Mouse (Mus musculus) hindbrain, embryonic 16.5 days (tissue): Measurements from ENCODE around the gene Tmem217. TPM values are rescaled to one million over a fixed set of nuclear protein-coding genes. Genes with fewer than 3 reads are reported as not detected.

Experiments used
- ATAC-seq: fragments of 200-750 bp; cut with Nextera tagmentation; 2 replicates; pipeline ENCODE4 v1.8.0; 2017; ENCODE audit warnings: moderate TSS enrichment, moderate library complexity
- H3K27ac ChIP-seq: fragments of 300-500 bp; sonication (generic); 2 replicates; pipeline ENCODE4 v1.5.1; 2014; ENCODE audit warnings: low read depth, mild to moderate bottlenecking, control low read depth, low read length, moderate library complexity
- H3K27me3 ChIP-seq: fragments of 300-500 bp; sonication (generic); replicated peaks from 2 replicates; pipeline ENCODE4 v1.6.1; 2014; ENCODE audit warnings: low read length; ENCODE audit not compliant: control insufficient read depth, insufficient read depth
- H3K36me3 ChIP-seq: fragments of 300-500 bp; sonication (generic); 2 replicates; pipeline ENCODE4 v1.6.1; 2014; ENCODE audit warnings: mild to moderate bottlenecking, low read length, moderate library complexity, mixed read lengths; ENCODE audit not compliant: control insufficient read depth, insufficient read depth
- H3K4me1 ChIP-seq: fragments of 300-500 bp; sonication (generic); 2 replicates; pipeline ENCODE4 v1.6.1; 2014; ENCODE audit warnings: low read depth, low read length; ENCODE audit not compliant: control insufficient read depth, insufficient read depth
- H3K4me2 ChIP-seq: fragments of 300-500 bp; sonication (generic); 2 replicates; pipeline ENCODE4 v1.6.1; 2014; ENCODE audit warnings: mild to moderate bottlenecking, low read length, control low read depth, moderate library complexity
- H3K4me3 ChIP-seq: fragments of 300-500 bp; sonication (generic); 2 replicates; pipeline ENCODE4 v1.5.1; 2014; ENCODE audit warnings: mild to moderate bottlenecking, low read length, control low read depth, moderate library complexity
- H3K9ac ChIP-seq: fragments of 300-500 bp; sonication (generic); 2 replicates; pipeline ENCODE4 v1.6.1; 2014; ENCODE audit warnings: low read depth, mild to moderate bottlenecking, control low read depth, low read length, moderate library complexity
- H3K9me3 ChIP-seq: fragments of 300-500 bp; sonication (generic); 2 replicates; pipeline ENCODE4 v1.6.1; 2014; ENCODE audit warnings: mild to moderate bottlenecking, low read length, moderate library complexity; ENCODE audit not compliant: control insufficient read depth
- WGBS: fragments of 180-500 bp; shearing (Covaris S2); extraction: QIAGEN DNeasy Blood & Tissue Kit; methylation state at CpG from one replicate; pipeline ENCODE4 v1.1.7; 2014; 5-methylcytosine and 5-hydroxymethylcytosine counted together
- polyA plus RNA-seq: library from polyadenylated mRNA; unstranded; fragments of >200 nt; fragmentation: Nextera tagmentation; extraction: Ambion mirVana; gene quantifications from 2 replicates; pipeline ENCODE4 v1.2.1, GENCODE M21; 2015

Tmem217 gene
- polyA plus RNA-seq, 1 experiment from 2014 or later = 1.0 TPM

DNA sequence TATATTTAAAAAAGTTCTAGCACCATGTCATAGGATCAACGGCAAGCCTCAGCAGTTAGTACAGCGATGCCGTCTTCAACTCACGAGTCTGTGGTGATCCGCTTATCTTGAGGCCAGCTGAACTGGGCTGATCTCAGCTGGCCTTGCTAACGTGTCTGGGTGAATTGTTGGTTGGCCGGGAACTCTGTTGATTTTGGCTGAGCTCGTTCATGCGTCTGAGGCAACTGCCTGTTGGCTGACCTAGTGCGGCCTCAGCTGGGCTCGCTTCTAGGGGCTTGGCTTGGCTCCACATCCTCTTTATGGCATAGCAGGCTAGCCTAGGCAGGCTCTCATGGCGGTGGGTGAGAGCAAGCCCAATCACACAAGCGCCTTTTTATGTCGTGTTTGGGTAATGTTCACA lies 10.8 kb downstream of the Tmem217 start:
- Histone ChIP-seq H3K9ac (no peak overlapping the region), H3K36me3 (no peaks in the 10 kb centered on the region), H3K4me3 (no peak overlapping the region), H3K27me3 (no peaks in the 10 kb centered on the region), H3K4me1 (no peaks in the 10 kb centered on the region), H3K4me2 (no peak overlapping the region), H3K9me3 (no peaks in the 10 kb centered on the region), H3K27ac (no peak overlapping the region)
- WGBS = 62% methylated on average over 14 of the region's 14 CpGs
- ATAC-seq = no peak; the same call in 1 of the 2 replicates

DNA sequence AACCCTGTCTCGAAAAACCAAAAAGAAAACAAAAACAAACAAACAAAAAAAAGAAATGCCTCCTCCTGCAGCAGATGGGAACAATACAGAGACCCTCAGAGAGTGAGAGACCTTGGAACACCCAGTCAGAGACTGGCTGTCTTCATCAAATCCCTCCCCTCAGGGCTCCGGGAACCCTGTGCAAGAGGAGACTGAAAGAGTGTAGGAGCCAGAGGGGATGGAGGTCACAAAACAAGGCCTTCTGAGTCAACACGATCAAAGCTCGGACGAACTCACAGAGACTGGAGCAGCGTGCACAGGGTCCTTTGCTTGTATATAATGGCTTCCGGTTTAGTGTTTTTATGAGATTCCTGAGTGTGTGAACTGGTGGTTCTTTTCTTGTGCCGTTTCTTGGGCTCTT lies 11.8 kb downstream of the Tmem217 start:
- H3K4me3 ChIP-seq = no peak overlapping the region
- H3K4me2 ChIP-seq = no peak overlapping the region
- H3K4me1 ChIP-seq = no peaks in the 10 kb centered on the region
- H3K36me3 ChIP-seq = no peaks in the 10 kb centered on the region
- WGBS = 89% methylated on average over 8 of the region's 8 CpGs
- H3K27ac ChIP-seq = no peak overlapping the region
- H3K27me3 ChIP-seq = no peaks in the 10 kb centered on the region
- no peak overlapping the region for H3K9ac ChIP-seq
- no peak for ATAC-seq
- no peaks in the 10 kb centered on the region for H3K9me3 ChIP-seq

DNA sequence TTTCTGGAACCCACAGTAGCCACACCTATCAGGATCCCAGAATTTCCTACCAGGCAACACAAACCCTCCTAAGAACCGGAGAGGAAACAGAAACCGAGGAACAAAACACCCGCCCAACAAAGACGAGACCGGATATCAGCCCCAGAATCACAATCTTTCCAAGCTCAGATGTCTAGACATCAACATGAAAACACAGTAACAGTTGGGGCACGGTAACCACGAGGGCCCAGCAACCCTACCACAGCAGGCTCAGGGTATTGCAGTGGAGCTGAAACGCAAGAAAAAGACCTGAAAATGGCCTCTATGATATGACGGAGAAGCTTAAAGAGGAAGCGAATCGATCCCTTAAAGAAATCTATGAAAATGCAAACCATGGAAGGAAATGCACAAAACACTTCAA lies 18.3 kb downstream of the Tmem217 start:
- Histone ChIP-seq H3K27me3 (no peaks in the 10 kb centered on the region), H3K9ac (no peak overlapping the region), H3K4me1 (no peaks in the 10 kb centered on the region), H3K27ac (no peak overlapping the region), H3K9me3 (no peaks in the 10 kb centered on the region), H3K36me3 (no peaks in the 10 kb centered on the region), H3K4me2 (no peak overlapping the region), H3K4me3 (no peak overlapping the region)
- WGBS = 89% methylated on average over 11 of the region's 11 CpGs
- no peak for ATAC-seq

DNA sequence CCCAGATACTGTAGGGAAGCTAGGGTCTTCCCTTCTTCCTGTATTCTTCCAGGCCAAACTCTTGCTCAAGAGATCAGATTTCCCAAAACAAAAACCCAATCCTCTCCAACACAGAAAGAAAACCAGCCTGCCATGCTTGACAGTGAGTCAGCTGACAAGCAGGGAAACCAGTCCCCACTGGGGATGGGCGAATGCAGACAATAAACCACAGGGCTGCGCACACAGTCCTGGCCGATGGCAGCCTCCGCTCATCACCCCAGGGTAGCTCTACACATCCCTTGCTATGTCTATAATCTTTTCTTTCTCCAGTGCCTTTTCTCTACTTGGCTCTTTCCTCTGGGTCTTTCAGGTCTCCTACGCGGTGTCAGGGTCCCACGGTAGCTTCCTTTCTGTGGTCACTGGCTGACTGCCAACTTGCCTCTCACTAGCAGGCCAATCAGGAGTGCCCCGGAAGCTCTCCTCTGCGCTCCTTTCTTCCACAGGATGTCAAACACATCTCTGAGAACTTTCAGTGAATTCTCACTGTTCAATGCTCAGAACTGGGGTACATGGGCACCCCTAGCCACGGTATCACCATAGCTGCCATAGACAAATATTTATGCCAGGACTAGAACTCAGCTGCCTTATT lies 20.3 kb downstream of the Tmem217 start:
- H3K27ac ChIP-seq = no peak overlapping the region
- no peak overlapping the region for H3K4me3 ChIP-seq
- ATAC-seq = no peak
- H3K27me3 ChIP-seq = no peaks in the 10 kb centered on the region
- H3K4me1 ChIP-seq = no peaks in the 10 kb centered on the region
- no peak overlapping the region for H3K4me2 ChIP-seq
- no peaks in the 10 kb centered on the region for H3K9me3 ChIP-seq
- WGBS = 41% methylated on average over 10 of the region's 10 CpGs
- no peak overlapping the region for H3K9ac ChIP-seq
- no peaks in the 10 kb centered on the region for H3K36me3 ChIP-seq

DNA sequence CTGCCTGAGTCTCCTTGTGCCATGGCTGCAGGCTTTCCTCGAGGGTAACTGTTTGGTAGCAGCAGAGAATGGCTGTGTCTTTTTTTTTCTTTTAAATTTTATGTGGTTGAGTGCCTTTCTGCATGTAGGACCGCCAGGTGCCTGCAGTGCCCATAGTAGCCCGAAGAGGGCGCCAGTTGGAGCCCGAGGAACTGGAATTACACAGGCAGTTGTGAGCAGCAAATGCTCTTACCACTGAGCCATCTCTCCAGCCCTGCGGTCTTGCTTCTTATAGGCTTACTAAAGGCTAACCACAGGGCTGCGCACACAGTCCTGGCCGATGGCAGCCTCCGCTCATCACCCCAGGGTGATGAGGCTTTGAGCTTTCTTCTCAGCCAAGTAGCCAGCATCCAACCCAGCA lies 20.9 kb downstream of the Tmem217 start:
- no peak for ATAC-seq
- H3K4me2 ChIP-seq = no peak overlapping the region
- no peak overlapping the region for H3K4me3 ChIP-seq
- H3K36me3 ChIP-seq = no peaks in the 10 kb centered on the region
- 0 out of 2 replicates have a peak, but pooled peaks cover under 1% of the 10 kb centered on the region for H3K9me3 ChIP-seq
- no peak overlapping the region for H3K27ac ChIP-seq
- no peak overlapping the region for H3K9ac ChIP-seq
- no peaks in the 10 kb centered on the region for H3K4me1 ChIP-seq
- 78% methylated on average over 9 of the region's 9 CpGs for WGBS
- H3K27me3 ChIP-seq = no peaks in the 10 kb centered on the region

DNA sequence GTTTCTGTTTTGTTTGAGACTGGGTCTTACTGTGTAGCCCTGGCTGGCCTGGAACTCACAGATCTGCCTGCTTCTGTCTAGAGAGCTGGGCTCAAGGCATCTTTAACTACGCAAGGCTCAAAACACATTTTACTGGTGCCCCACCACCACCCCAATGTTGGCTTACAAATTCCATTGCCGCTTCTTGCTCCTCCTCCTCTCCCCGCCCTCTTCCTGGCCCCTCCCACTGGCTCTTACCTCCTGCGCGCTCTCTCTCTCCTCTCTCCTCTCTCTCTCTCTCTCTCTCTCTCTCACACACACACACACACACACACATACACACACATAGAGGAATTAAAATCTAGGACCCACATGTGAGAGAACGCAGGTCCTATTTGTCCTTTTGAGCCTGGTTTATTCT lies 21.7 kb downstream of the Tmem217 start:
- Histone ChIP-seq H3K27ac (no peak overlapping the region), H3K4me2 (no peak overlapping the region), H3K4me1 (no peaks in the 10 kb centered on the region), H3K9ac (no peak overlapping the region), H3K36me3 (no peaks in the 10 kb centered on the region), H3K27me3 (no peaks in the 10 kb centered on the region), H3K4me3 (no peak overlapping the region), H3K9me3 (0 out of 2 replicates have a peak, but pooled peaks cover 4% of the 10 kb centered on the region)
- WGBS = 75% methylated on average over 6 of the region's 6 CpGs
- no peak for ATAC-seq

DNA sequence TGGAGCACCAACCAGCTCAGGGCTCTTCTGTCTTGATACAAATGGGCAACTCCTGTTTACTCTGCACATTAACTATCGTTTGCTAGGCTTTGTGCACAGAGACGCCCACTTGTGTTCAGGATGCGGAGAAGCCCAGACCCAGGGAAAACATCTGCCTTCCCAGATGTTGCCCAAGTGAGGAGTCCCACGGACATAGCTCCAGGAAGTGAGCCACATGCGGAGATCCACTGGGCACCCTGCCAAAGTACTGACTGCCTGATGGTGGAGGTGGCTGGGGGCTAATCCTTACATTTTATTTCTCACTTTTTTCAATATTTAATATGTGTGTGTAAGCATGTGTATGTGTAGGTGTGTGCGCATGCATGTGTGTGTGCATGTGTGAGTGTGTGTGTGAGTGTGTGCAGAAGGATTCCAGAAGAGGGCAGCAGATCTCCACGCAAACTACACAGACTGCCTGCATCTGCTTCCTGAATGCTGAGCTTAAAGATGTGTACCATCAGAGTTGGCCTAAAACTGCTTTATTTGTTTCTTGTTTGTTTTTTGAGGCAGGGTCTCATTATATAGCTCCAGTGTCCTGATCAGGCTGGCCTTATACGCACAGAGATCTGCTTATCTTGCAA lies 23.5 kb downstream of the Tmem217 start:
- H3K9me3 ChIP-seq = peaks cover 7% of the 10 kb centered on the region; the same call in 1 of the 2 replicates
- H3K27ac ChIP-seq = no peak overlapping the region
- H3K4me2 ChIP-seq = no peak overlapping the region
- no peaks in the 10 kb centered on the region for H3K4me1 ChIP-seq
- no peak overlapping the region for H3K9ac ChIP-seq
- H3K36me3 ChIP-seq = no peaks in the 10 kb centered on the region
- WGBS = 72% methylated on average over 8 of the region's 8 CpGs
- no peaks in the 10 kb centered on the region for H3K27me3 ChIP-seq
- no peak for ATAC-seq
- no peak overlapping the region for H3K4me3 ChIP-seq

DNA sequence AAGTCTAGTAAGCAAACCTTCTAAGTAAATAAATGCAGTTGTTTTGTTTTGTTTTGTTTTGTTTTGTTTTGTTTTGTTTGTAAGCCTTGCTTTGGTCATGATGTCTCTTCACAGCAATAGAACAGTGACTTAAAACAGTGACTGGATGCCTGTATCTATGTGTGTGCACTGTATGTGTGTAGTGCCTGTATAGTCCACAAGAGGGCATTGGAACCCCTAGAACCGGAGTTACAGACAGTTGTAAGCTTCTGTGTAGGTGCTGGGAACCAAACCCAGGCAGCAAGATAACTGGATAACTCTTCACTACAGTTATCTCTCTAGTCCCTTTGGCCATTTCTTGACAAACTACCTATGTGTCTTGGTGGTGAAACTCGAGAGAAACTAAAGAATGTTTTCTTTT lies 26.6 kb downstream of the Tmem217 start:
- WGBS = 93% methylated on average over 2 of the region's 2 CpGs
- no peak overlapping the region for H3K4me2 ChIP-seq
- H3K9me3 ChIP-seq = peaks cover 7% of the 10 kb centered on the region; the same call in 1 of the 2 replicates
- H3K9ac ChIP-seq = no peak overlapping the region
- no peak overlapping the region for H3K4me3 ChIP-seq
- H3K36me3 ChIP-seq = no peaks in the 10 kb centered on the region
- H3K27ac ChIP-seq = no peak overlapping the region
- H3K27me3 ChIP-seq = no peaks in the 10 kb centered on the region
- no peak for ATAC-seq
- no peaks in the 10 kb centered on the region for H3K4me1 ChIP-seq

DNA sequence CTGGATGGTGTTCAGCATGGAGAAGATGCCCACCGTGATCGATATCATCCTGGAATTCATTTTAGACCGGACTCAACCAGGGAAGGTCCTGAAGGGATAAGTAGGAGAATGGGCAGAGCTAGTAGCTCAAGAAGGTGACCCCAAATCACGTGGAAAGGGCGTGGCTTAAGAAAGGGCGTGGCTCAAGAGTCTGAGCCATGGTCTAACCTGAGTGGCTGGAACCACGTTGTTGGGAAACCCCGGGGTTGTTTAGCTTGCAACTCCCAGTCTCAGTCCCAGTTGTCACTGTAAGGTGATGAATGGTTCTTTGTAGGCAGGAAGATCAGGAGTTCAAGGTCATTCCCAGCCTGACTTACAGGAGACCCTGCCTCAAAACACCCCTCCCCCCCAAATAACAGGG lies 32.5 kb downstream of the Tmem217 start:
- Histone ChIP-seq H3K27me3 (no peaks in the 10 kb centered on the region), H3K36me3 (no peaks in the 10 kb centered on the region), H3K27ac (no peak overlapping the region), H3K4me2 (no peak overlapping the region), H3K4me1 (no peaks in the 10 kb centered on the region), H3K9ac (no peak overlapping the region), H3K9me3 (no peaks in the 10 kb centered on the region), H3K4me3 (no peak overlapping the region)
- WGBS = 73% methylated on average over 8 of the region's 8 CpGs
- ATAC-seq = no peak
